Mouse (Mus musculus) right cerebral cortex, postnatal 10 days (tissue): ENCODE measurements around the gene Pigyl.
"Not testable (repeated sequence)": the region's sequence is repeated elsewhere in the genome, so short reads cannot be mapped to it uniquely, and the experiment has no call there.

ENCODE experiments used
- DNase-seq, 2 experiments: peaks; one replicate each; pipeline ENCODE4 v3.0.0; 2021; ENCODE audit warnings: low spot score in 2 of 2

The Pigyl gene

DNA sequence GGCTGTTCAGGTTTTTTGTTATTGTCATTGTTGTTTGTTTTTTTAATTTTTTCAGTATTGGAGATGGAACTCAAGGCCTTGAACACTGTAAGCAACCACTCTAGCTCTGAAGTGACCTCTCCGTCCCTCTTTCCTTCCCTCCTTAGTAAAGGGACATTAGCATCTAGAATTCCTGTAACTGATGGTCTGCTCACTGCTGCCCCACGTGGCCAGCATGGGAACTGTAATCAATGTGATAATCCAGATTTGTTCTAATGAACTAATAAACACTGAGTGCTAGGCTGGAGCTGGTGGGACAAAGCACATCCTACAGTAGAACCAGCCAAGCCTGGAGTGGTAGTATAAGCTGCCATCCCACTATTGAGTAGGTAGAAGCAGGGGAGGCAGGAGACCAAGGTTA, 18.2 kb upstream of the Pigyl start:
- no peak for DNase-seq

DNA sequence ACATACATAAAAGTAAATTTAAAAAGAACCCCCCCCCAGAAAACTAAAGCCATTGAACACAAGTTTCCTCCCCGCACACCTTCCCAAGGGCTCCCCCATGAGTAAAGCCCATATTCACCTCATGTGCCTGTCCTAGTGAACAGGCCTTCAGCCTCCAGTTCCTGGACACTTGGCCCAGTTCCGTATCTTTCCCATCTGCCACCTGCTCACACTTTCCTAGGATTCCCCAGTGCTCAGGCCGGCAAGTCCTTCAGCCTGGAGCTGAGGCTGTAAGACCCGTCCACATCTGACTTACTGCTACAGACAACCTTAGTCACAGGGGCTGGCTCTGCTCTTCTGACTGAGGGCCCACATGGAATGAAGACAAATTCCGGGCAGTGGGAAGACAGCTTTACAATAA, 16.9 kb upstream of the Pigyl start:
- DNase-seq: no peak

DNA sequence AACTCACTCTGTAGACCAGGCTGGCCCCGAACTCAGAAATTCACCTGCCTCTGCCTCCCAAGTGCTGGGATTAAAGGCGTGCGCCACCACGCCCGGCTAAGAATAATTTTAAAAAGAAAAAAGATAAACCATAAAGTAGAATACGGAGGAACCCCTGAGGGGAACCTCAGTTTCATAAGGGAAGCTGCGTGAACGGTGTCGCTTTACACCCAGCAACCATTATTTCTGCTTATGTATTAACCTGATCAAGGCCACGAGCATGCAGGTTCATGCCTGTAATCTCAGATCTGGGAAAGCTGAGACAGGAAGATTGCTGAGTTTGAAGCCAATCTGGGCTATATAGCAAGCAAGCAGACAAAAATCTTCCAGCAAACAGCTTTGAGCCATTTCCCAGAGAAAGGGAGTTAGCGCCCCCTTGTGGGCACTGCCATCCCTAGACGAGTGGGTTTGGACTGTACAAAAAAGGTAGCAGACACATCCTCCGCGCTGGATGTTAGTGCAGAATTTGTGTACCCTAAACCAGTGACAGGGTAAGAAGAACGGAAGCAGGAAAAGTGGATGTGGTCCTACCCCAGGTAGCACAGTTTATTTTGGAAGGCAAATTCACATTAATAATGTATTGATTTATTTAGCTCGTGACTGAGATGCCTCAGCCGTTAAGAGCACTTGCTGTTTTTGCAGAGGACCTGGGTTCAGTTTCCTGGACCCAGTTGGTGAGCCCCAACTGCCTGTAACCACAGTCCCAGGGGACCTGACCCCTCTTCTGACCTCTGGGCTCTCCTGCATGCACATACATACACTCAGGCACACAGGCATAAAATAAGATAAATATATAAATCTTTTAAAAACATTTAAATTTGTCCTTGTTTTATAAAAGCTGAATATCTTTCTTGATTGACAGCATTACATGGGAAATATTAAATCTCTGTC, 13.3 kb upstream of the Pigyl start:
- DNase-seq: peak; percentile 77 to 89

DNA sequence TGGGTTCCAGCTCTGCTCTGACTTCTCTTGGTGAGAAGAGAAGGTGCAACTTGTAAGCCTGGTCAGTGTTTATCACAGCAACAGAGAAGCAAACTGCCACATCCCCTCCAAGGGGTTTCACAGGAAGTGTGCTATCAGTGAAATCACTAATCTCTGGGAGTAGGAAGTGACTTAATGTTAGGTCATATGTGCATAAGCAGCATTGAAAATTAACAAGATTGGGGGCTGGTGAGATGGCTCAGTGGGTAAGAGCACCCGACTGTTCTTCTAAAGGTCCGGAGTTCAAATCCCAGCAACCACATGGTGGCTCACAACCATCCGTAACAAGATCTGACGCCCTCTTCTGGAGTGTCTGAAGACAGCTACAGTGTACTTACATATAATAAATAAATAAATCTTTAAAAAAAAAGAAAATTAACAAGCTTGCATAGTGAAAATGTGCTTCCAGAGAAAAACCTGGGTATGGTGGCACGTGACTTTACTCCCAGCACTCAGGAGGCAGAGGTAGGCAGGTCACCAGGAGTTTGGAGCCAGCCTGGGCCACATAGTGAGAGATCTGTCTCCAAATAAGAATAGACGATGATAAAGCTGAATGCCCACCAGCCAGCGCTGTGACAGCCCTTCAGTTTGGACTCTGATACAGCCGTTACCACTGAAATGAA, 12.2 kb upstream of the Pigyl start:
- no peak for DNase-seq

DNA sequence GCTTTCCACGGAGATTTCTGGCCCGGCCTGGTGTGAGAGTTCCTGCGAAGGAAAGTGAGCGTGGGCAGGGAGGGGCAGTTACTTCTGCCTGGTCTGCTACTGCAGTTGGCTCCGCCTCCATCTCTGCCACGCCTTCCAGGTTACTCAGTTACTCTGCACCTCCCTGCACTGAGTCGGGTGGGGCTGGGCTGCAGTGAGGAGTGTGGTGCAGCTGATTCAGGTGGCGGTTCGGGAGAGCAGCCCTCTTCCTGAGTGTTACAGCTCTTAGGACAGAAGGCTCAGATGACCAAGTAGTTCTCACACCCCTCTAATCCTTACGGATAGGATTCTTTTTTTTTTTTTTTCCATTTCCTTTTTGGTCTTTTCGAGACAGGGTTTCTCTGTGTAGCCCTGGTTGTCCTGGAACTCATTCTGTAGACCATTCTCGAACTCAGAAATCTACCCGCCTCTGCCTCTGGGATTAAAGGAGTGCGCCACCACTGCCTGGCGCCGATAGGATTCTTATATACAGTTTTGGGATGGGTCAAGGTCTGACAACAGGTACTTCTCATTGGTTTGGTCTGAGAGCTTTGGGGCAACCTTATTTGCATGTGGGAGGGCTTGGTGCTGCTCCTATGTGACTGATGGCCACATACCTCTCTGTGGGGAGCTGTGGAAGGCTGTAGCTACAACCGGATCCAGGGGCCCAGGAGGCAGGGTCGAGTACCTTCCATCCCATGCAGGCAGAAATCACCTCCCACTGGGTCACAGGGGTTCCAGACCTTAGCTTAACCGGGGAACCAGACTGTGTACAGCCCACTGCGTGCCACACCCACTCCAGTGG, 7.0 kb upstream of the Pigyl start:
- no peak for DNase-seq

DNA sequence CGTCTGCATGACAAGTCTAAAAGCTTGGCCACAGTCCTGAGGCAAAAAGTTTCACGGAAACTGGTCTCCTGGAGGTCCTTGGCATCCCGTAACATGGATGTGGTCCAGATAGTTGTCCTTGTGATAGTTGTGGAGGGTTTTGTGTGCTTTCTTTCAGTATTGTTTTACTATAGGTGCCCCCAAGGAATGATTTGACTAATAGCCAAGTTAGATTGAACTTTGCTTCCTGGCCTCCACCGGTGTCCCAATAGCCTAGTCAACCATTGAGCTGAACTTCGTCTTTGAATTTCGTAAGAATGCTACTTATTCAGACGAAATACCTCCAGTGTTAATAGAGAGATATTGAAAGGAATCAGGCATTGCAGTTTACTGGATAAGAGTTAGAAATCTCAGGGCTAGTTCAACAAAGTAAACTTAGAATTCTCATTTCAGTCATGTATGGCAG, 6.4 kb upstream of the Pigyl start:
- DNase-seq: not testable (repeated sequence)

DNA sequence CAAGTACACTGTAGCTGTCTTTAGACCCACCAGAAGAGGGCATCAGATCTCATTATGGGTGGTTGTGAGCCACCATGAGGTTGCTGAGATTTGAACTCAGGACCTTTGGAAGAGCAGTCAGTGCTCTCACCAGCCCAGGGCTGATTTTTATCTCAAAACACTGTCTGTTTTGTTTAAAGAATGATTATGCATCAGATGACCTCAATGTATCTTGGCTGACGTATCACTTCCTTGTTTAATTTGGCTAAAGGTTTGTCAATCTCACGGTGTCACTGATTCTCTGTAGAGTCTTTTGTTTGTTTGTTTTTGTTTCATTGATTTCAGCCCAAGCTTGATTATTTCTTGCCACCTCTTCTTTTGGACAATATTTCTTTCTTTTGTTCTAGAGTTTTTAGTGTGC, 5.7 kb upstream of the Pigyl start:
- no peak for DNase-seq

DNA sequence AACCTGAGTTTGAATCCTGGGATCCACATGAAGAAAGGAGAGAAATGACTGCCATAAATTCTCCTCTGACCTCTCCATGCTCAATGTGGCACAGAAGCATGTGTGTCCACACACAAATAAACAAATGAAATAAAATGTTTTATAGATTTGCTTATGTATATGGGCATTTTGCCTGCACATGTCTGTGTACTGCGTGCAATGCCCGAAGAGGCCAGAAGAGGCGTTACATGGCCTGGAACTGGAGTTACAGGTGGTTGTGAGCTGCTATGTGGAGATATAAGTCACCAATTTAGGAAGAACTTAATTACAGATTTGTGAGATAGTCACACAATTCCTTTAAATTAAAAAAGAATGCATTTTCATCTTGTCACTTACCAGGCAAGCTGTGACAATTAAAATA, 2.8 kb upstream of the Pigyl start:
- DNase-seq: no peak

DNA sequence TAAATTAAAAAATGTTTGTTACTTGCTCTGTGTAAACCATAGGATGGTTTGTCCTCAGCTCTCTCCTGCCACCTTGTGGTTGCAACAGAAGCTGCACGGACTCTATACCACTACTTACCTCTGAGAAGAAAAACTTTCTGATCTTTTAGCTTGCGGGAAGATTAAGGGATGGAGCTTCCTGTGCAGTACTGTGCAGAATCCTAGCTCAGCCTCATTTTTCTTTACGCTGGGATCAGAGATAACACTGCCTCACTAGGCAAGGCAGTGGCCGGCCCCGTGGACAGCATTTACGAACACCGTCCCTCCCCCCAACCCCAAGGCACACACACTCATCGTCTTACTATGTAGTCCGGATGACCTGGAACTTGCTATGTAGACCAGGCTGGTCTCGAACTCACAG, 1.0 kb upstream of the Pigyl start:
- DNase-seq: peak; percentile 78 to 86

DNA sequence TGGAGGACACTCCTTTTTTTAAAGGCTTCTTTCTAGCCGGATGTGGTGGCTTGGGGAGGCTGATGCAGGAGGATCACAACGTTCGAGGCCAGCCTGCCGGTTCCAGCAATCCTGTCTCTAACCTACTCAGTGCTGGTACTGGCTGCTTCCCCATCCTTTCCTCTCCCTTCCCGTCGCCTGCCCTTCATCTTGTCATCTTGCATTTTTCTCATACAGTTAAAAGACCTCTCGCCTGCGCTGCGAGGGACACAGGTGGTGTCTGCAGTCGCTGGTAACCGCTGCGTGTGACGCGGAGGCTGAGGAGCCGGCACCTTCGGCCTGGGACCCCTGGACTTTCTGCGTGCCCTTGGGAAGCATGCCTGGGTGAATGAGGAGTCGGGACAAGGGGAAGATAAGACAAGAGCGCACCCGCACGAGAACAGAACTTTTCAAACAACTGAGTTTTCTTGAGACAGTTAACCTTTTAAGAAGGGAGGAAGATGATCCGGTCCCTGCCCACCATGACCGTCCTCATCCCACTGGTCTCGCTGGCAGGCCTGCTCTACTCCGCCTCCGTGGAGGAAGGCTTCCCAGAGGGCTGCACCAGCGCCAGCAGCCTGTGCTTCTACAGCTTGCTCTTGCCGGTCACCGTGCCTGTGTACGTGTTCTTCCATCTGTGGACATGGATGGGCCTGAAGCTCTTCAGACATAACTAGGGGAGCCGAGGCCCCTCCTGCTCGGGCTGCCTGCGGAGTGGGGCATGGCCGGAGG, 1.0 kb downstream of the Pigyl start:
- DNase-seq: peak; percentile 30 to 43

DNA sequence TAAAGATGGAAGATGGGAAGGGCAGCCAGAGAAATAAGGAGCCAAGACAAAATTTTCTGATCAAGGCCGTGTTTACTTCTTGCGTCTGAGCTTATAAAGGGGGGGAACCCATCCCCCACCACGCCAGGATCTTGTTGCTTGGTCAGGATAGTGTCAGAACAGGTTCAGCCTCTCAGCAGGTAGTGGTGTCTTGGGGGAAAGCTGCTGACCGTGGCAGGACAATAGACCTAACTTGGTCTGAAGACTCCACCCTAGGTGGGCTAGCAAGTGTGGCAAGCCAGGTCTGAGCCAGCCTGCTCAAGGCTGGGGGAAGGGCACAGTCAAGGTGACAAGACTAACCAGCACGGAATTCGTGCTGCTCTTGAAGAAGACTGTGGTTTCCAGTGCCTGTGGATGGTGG, 4.7 kb downstream of the Pigyl start:
- DNase-seq: no peak

DNA sequence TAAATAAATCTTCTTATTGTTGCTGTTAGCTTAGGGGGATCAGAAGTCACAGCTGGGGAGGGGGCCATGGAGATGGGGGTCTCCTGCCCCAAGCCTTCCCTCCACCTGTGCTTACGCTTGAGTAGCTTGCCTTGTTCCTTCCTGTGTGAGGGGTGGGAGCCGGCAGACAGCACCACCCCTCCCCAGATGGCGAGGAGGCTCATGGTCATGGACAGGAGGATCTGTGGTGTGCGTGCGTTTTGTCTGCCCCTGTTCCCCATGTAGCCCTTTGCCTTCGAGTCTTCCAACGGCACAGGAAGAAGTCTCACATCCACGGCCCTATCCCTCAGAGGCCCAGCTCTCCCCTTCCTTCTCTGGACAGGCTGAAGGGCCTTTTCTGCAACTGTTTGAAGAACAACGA, 5.7 kb downstream of the Pigyl start:
- DNase-seq: no peak

DNA sequence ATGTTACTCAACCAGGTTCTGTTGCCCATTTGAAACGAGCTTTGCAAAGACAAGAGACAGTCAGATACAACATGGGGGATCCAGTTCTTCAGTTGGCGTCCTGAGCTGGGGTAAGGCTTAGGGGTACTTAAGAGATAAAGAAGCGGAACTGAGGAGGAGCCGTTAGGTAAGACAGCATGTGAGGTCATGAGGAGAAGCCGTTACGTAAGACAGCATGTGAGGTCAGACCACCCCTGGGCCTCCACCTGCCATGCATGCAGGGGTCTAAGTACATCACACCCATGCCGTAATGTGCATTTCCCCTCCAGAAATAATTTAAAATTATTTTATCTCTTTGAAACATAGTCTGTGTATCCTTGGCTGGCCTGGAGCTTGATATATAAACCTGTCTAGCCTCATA, 6.3 kb downstream of the Pigyl start:
- no peak for DNase-seq

DNA sequence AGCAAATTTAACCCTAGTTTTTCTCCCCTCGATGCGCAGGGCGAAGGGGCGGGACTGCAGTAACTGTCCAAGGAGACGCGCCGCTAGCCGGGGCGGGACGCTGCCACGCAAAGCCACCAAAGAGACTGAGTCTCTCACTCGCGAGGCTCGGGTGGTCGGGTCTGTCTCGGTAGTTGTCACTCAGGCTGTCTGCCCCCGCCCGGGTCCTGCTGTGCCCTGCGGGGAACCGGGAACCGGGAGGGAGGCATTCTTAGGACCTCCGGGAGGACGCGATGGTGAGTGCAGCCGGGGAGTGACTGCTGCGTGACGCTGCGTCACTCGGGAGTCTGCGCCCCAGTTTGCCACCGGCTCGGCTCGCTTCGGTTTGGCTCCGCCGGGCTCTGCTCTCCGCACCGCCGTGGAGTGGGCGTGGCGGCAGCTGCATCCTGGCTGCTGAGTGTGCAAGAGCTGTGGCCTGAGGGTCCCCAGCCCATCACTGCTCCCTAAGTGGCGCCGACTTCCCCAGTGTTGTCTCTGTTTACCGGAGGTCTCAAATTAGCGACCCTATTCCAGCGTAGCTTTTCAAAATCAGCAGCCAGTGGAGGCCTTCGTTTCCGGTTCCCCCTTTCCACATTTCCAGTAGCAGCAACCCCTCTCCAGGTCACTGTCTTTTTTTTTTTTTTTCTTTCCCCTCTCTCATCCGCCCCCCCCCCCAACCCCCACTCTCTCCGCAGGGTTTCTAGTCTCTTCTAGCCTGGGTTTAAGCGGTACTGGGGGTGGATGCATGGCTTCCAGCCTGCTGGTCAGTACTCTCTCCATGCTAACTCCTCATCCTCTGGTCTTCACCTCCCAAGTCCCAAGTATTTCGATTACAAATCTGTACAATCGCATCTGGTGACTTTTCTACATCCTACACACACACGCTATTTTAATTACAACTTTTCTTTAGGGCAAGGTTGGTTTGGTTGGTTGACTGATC, 8.3 kb downstream of the Pigyl start:
- DNase-seq: peak; percentile 68 to 72

DNA sequence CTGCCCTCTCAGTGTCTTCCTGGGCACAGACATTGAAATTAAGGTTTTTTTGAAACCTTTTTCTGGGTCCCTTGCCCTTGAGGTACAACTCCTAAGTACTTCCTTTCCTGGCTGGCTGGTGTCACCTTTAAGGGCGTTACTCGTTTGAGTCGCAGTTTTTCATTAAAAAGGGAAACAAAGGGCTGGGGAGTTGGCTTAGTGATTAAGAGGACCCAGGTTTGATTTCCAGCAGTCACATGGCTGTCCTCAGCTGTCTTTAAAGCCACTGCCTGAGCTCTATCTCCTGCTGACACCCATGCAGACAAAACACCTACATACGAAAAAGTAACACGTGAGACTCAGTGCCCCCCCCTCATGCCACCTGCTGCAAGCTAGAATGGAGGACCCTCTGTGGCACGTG, 9.3 kb downstream of the Pigyl start:
- DNase-seq: no peak

DNA sequence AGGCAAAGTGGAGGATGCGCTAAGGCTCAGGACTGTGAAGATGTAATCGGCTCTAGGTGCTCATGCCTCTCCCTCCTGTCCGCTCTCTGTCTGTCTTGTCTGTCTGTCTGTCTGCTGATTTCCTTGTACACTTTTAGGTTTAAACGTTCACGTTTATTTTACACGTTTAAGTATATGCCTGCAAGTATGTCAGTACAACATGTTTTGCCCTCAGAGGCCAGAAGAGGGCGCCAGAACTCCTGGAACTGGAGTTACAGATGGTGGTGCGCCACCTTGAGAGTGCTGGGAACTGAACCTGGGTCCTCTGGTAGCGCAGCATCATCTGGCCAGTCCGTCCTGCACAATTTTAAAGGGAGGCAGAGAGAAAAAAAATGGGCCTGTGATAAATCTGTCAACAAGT, 10.0 kb downstream of the Pigyl start:
- DNase-seq: peak in 1 of 2 experiments; percentile 17

DNA sequence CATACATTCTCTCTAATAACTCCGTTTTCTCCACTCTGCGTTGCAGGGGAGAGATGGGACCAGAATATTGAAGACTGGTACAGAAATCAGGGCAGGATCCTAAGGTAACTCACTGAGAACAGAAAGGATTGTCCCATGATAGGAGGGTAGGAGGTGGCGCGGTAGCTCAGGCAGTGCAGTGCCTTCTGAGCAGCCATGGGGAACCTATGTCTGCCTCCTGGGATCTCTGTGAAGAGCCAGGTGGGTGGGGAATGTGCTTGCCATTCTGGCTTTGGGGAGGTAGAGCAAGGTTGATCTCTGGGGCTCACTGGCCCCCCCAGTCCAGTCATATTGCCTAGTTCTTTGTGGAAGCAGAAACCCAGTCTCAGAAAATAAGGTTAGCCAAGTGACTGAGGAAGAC, 11.1 kb downstream of the Pigyl start:
- DNase-seq: peak in 1 of 2 experiments; percentile 10

DNA sequence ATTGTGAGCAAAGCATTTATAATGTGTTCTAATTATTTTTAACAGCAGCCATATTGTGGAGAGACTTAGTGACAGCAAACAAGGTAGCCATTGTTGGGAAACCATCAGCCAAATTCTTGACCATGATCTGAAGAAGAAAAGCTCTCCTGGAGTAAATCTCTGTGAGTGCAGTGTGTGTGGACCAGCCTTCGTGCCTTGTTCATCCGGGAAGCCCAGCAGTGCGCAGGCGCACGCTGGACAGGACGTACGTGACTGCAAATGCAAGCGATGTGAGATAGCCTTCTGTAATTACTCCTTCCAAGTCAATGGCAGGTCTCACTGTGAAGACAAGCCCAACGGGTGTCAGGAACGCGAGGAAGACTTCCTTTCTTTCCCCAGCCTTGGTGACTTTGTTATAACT, 12.7 kb downstream of the Pigyl start:
- DNase-seq: peak in 1 of 2 experiments; percentile 10

DNA sequence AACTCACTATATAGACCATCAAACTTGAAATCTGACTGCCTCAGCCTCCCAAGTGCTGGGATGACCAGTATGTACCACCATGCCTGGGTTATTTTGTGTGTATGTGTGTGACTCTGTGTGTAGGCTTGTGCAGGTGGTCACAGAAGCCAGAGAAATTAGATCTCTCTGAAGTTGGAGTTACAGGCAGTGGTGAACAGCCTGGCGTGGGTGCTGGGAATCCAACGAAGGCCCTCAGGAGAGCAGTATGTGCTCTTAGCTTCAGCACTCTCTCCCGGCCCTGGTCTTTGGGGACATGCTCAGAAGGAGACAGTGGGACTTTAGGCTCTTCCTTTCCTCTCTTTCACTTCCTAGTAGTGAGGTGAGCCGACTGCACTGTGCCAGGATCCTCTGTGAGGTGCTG, 15.7 kb downstream of the Pigyl start:
- DNase-seq: no peak

DNA sequence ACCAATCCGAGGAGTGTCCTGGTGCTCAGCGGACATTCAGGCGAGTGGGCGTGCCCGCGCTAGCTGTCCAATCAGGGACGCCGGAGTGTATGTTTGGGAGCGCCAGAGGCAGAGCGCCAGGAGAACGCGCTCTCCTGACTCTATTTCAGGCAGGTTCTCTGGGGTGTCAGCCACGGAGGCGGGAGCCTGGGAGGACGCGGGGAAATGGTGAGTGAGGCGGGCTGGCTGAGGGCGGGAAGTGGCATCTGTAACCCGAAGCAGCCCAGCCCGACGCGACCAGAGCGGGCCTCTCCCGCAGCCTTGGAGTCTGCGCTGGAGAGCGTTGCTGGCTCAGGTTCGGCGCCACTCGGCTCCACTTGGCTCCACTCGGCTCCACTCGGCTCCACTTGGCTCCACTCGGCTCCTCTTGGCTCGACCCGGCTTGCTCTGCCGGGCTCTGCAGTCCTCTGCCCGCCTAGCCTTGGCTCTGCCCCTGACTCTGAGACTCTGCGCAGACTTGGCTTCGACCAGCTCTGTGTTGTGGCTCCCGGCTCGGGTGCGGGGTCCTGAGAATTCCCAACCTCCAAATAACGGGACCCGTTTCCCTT, 31.5 kb downstream of the Pigyl start, which contains the start of gene Zfp872:
Zfp872 (plus strand) TSS at position 66 of the 587 bp plus-strand sequence.
- DNase-seq: peak; percentile 74 to 82
